Mouse (Mus musculus): ENCODE data around the gene Ift81. TPM values are rescaled to one million over a fixed set of nuclear protein-coding genes. Genes with fewer than 3 reads are reported as not detected.
"Not testable (repeated sequence)": the region's sequence is repeated elsewhere in the genome, so short reads cannot be mapped to it uniquely, and the experiment has no call there.

Gene Ift81
- polyA plus RNA-seq, 2 experiments: 0.93 to 2.2 TPM

DNA sequence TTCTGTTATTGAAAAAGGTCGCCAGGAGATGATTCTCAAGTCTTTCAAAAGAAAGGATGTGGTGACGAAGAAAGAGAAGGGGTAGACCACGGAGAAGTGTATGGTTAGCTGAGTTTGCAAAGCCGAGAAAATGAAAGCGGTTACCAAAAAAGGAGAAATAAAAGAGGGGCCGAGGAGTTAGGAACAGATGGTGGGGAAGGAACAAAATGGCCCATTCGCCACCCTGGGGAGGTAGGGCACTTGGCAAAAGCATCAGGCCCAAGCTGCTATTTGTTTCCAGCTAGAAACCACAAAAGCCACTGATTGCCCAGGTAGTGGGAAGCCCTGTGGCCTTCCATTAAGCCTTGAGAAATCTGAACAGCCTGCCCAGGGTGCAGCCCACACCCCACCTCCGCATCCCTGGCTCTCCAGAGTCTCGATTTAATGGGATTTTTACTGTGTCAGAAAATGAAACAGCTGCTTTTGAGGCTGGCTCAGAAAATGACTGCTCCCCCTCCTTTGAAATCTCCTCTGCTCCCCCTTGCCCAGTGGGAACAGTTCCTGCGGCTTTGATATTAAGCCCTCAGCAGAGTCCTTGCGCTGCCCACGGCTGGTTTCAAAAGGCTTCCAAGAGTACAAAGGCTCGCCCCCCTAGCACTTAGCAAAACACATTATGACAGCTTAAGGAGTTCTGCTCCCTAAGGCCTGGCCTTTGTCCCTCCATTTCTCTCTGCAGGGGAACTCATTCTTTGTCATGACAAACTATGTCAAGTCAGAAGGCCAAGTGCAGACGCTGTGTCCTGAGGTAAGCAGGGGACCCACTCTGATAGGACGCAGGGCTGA lies 39.3 kb upstream of the Ift81 start:
- Histone ChIP-seq H3K36me3 (replicated peaks; ENCODE audit: control insufficient read depth, insufficient read depth, low read depth) (no peaks in the 10 kb centered on the region), H3K9me3 (ENCODE audit: control insufficient read depth, low read length) (no peaks in the 10 kb centered on the region), H3K4me3 (ENCODE audit: insufficient read depth in 1 of 2, low read depth in 2 of 2, low read length in 2 of 2) (no peak overlapping the region), H3K27me3 (ENCODE audit: control insufficient read depth, insufficient read depth, low read length) (no peaks in the 10 kb centered on the region), H3K9ac (replicated peaks) (no peak overlapping the region), H3K4me1 (replicated peaks; ENCODE audit: control insufficient read depth in 2 of 2, insufficient read depth in 2 of 2, low read length in 1 of 2) (peaks cover 13 to 30% of the 10 kb centered on the region in 2 experiments), H3K27ac (no peak overlapping the region), H3K4me2 (ENCODE audit: low read depth) (no peak overlapping the region)
- no peak for DNase-seq (ENCODE audit: low read depth in 3 of 3, low spot score in 3 of 3)
- WGBS (ENCODE audit: insufficient replicate concordance): 53% methylated on average over 15 of the region's 15 CpGs
- ATAC-seq (ENCODE audit: insufficient read depth): no peak
- TF ChIP-seq CTCF (IDR thresholded peaks at IDR 0.05; ENCODE audit: low read depth) (no peak), EP300 (IDR thresholded peaks at IDR 0.05; ENCODE audit: low read depth) (no peak)

- Histone ChIP-seq H3K4me3 (ENCODE audit: insufficient read depth in 1 of 2, low read depth in 2 of 2, low read length in 2 of 2) (no peak overlapping the region), H3K36me3 (replicated peaks; ENCODE audit: control insufficient read depth, insufficient read depth, low read depth) (no peaks in the 10 kb centered on the region), H3K27ac (no peak overlapping the region), H3K4me2 (ENCODE audit: low read depth) (peak overlapping the region; percentile 42; the same call in 1 of the 2 replicates), H3K4me1 (replicated peaks; ENCODE audit: control insufficient read depth in 2 of 2, insufficient read depth in 2 of 2, low read length in 1 of 2) (peaks cover 13 to 30% of the 10 kb centered on the region in 2 experiments), H3K27me3 (ENCODE audit: control insufficient read depth, insufficient read depth, low read length) (no peaks in the 10 kb centered on the region), H3K9ac (replicated peaks) (no peak overlapping the region), H3K9me3 (ENCODE audit: control insufficient read depth, low read length) (no peaks in the 10 kb centered on the region)
- 59% methylated on average over 10 of the region's 10 CpGs for WGBS (ENCODE audit: insufficient replicate concordance)
- TF ChIP-seq CTCF (IDR thresholded peaks at IDR 0.05; ENCODE audit: low read depth): no peak
- no peak for TF ChIP-seq EP300 (IDR thresholded peaks at IDR 0.05; ENCODE audit: low read depth)
- no peak for ATAC-seq (ENCODE audit: insufficient read depth)
- DNase-seq (ENCODE audit: low read depth in 3 of 3, low spot score in 3 of 3): no peak
Measured at GRCm38 (mm10) chr5:122653112-122653445, 38.8 kb upstream of the Ift81 start.

- 6% methylated on average over 7 of the region's 7 CpGs for WGBS (ENCODE audit: insufficient replicate concordance)
- DNase-seq (ENCODE audit: low read depth in 3 of 3, low spot score in 3 of 3) (peak; percentile 72 to 74 (median 72)), ATAC-seq (ENCODE audit: insufficient read depth) (peak; percentile 87)
- Histone ChIP-seq H3K4me2 (ENCODE audit: low read depth) (peak overlapping the region; percentile 42), H3K4me3 (ENCODE audit: insufficient read depth in 1 of 2, low read depth in 2 of 2, low read length in 2 of 2) (no peak overlapping the region), H3K27me3 (ENCODE audit: control insufficient read depth, insufficient read depth, low read length) (no peaks in the 10 kb centered on the region), H3K36me3 (replicated peaks; ENCODE audit: control insufficient read depth, insufficient read depth, low read depth) (no peaks in the 10 kb centered on the region), H3K4me1 (replicated peaks; ENCODE audit: control insufficient read depth in 2 of 2, insufficient read depth in 2 of 2, low read length in 1 of 2) (peaks cover 13 to 30% of the 10 kb centered on the region in 2 experiments), H3K9me3 (ENCODE audit: control insufficient read depth, low read length) (no peaks in the 10 kb centered on the region), H3K9ac (replicated peaks) (no peak overlapping the region; the same call in 1 of the 2 replicates), H3K27ac (0 out of 2 replicates have a peak overlapping the region, but pooled peaks have one; percentile 26)
- peak; percentile 87 for TF ChIP-seq EP300 (IDR thresholded peaks at IDR 0.05; ENCODE audit: low read depth)
- no peak for TF ChIP-seq CTCF (IDR thresholded peaks at IDR 0.05; ENCODE audit: low read depth)
Measured at GRCm38 (mm10) chr5:122652506-122652905, 38.2 kb upstream of the Ift81 start.

DNA sequence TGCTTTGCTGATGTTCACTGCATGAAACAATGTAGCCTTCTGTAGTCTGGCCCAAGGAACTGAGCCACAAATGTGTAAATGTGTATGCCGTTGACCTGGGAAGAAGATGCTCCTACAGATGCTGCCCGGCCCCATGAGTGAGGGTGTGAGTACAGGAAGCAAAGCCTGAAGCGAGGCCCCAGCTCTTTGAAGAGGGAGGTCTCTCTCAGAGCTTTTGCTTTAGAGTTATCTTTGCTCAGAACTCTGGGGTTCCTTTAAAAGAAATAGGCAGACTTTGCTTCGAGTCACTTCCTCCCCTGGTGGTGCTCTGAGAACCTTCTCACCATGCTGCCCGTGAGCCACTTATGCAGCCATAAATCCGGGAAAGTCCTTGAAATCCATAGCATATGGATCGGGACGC lies 35.8 kb upstream of the Ift81 start:
- Histone ChIP-seq H3K36me3 (replicated peaks; ENCODE audit: control insufficient read depth, insufficient read depth, low read depth) (no peaks in the 10 kb centered on the region), H3K9me3 (ENCODE audit: control insufficient read depth, low read length) (no peaks in the 10 kb centered on the region), H3K27ac (no peak overlapping the region), H3K4me2 (ENCODE audit: low read depth) (no peak overlapping the region), H3K27me3 (ENCODE audit: control insufficient read depth, insufficient read depth, low read length) (no peaks in the 10 kb centered on the region), H3K9ac (replicated peaks) (no peak overlapping the region), H3K4me3 (ENCODE audit: insufficient read depth in 1 of 2, low read depth in 2 of 2, low read length in 2 of 2) (no peak overlapping the region), H3K4me1 (replicated peaks; ENCODE audit: control insufficient read depth in 2 of 2, insufficient read depth in 2 of 2, low read length in 1 of 2) (peaks cover 13 to 40% of the 10 kb centered on the region in 2 experiments)
- WGBS (ENCODE audit: insufficient replicate concordance): 45% methylated on average over 8 of the region's 8 CpGs
- DNase-seq (ENCODE audit: low read depth in 3 of 3, low spot score in 3 of 3) (no peak), ATAC-seq (ENCODE audit: insufficient read depth) (no peak)
- no peak for TF ChIP-seq CTCF (IDR thresholded peaks at IDR 0.05; ENCODE audit: low read depth)
- no peak for TF ChIP-seq EP300 (IDR thresholded peaks at IDR 0.05; ENCODE audit: low read depth)

- Histone ChIP-seq H3K36me3 (replicated peaks; ENCODE audit: control insufficient read depth, insufficient read depth, low read depth) (no peaks in the 10 kb centered on the region), H3K4me3 (ENCODE audit: insufficient read depth in 1 of 2, low read depth in 2 of 2, low read length in 2 of 2) (no peak overlapping the region), H3K27ac (no peak overlapping the region), H3K4me2 (ENCODE audit: low read depth) (no peak overlapping the region), H3K27me3 (ENCODE audit: control insufficient read depth, insufficient read depth, low read length) (no peaks in the 10 kb centered on the region), H3K9me3 (ENCODE audit: control insufficient read depth, low read length) (no peaks in the 10 kb centered on the region), H3K9ac (replicated peaks) (no peak overlapping the region), H3K4me1 (replicated peaks; ENCODE audit: control insufficient read depth in 2 of 2, insufficient read depth in 2 of 2, low read length in 1 of 2) (peaks cover 13 to 43% of the 10 kb centered on the region in 2 experiments)
- DNase-seq (ENCODE audit: low read depth in 3 of 3, low spot score in 3 of 3) (no peak), ATAC-seq (ENCODE audit: insufficient read depth) (no peak)
- 60% methylated on average over 8 of the region's 8 CpGs for WGBS (ENCODE audit: insufficient replicate concordance)
- TF ChIP-seq EP300 (IDR thresholded peaks at IDR 0.05; ENCODE audit: low read depth): no peak
- TF ChIP-seq CTCF (IDR thresholded peaks at IDR 0.05; ENCODE audit: low read depth): no peak
Measured at GRCm38 (mm10) chr5:122649264-122649663, 34.9 kb upstream of the Ift81 start.

DNA sequence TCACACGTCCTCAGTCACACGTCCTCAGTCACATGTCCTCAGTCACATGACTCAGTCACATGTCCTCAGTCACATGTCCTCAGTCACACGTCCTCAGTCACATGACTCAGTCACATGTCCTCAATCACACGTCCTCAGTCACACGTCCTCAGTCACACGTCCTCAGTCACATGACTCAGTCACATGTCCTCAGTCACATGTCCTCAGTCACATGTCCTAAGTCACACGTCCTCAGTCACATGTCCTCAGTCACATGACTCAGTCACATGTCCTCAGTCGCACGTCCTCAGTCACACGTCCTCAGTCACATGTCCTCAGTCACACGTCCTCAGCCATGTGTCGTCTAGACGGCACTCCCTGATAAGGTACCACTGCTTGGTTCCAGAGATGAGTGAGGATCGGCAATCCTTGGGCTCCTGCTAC lies 33.6 kb upstream of the Ift81 start:
- peaks cover 11 to 35% of the 10 kb centered on the region in 2 experiments for H3K4me1 ChIP-seq (replicated peaks; ENCODE audit: control insufficient read depth in 2 of 2, insufficient read depth in 2 of 2, low read length in 1 of 2)
- not testable (repeated sequence) for H3K9ac ChIP-seq (replicated peaks); H3K4me3 ChIP-seq (ENCODE audit: insufficient read depth in 1 of 2, low read depth in 2 of 2, low read length in 2 of 2); ATAC-seq (ENCODE audit: insufficient read depth); H3K9me3 ChIP-seq (ENCODE audit: control insufficient read depth, low read length); H3K27me3 ChIP-seq (ENCODE audit: control insufficient read depth, insufficient read depth, low read length); H3K36me3 ChIP-seq (replicated peaks; ENCODE audit: control insufficient read depth, insufficient read depth, low read depth); H3K4me2 ChIP-seq (ENCODE audit: low read depth); DNase-seq (ENCODE audit: low read depth in 3 of 3, low spot score in 3 of 3); H3K27ac ChIP-seq
- 76% methylated on average over 13 of the region's 14 CpGs for WGBS (ENCODE audit: insufficient replicate concordance)
